Mouse (Mus musculus) liver, postnatal 0 days (tissue): Measurements from ENCODE around the gene Mypop. TPM values are rescaled to one million over a fixed set of nuclear protein-coding genes. Genes with fewer than 3 reads are reported as not detected.
A peak's percentile ranks its signal among the peaks of the same experiment; 100 is the strongest.

ENCODE experiments used
- ATAC-seq: fragments of 200-750 bp; cut with Nextera tagmentation; 2 replicates; pipeline ENCODE4 v1.8.0; 2017; ENCODE audit warnings: mild to moderate bottlenecking, moderate library complexity
- DNase-seq: peaks from one replicate; pipeline ENCODE4 v3.0.0-alpha.2; 2016
- H3K27ac ChIP-seq: fragments of 300-500 bp; sonication (generic); 2 replicates; pipeline ENCODE4 v1.5.1; 2014; ENCODE audit warnings: antibody characterized with exemption, moderate library complexity, mild to moderate bottlenecking, low read depth
- H3K27me3 ChIP-seq: fragments of 300-500 bp; sonication (generic); 2 replicates; pipeline ENCODE4 v1.6.1; 2014; ENCODE audit warnings: low read length, control low read depth, mixed read lengths; ENCODE audit not compliant: insufficient read depth
- H3K36me3 ChIP-seq: fragments of 300-500 bp; sonication (generic); replicated peaks from 2 replicates; pipeline ENCODE4 v1.6.1; 2014; ENCODE audit warnings: mild to moderate bottlenecking, control low read depth, low read length, moderate library complexity, mixed read lengths; ENCODE audit not compliant: insufficient read depth
- H3K4me1 ChIP-seq: fragments of 300-500 bp; sonication (generic); 2 replicates; pipeline ENCODE4 v1.6.1; 2014; ENCODE audit warnings: antibody characterized with exemption, mild to moderate bottlenecking, control low read depth; ENCODE audit not compliant: insufficient read depth
- H3K4me2 ChIP-seq: fragments of 300-500 bp; sonication (generic); 2 replicates; pipeline ENCODE4 v1.6.1; 2014; ENCODE audit warnings: low read depth, mild to moderate bottlenecking, low read length, moderate library complexity, mixed read lengths
- H3K4me3 ChIP-seq: fragments of 300-500 bp; sonication (generic); 2 replicates; pipeline ENCODE4 v1.5.1; 2014; ENCODE audit warnings: low read depth, low read length
- H3K9ac ChIP-seq: fragments of 300-500 bp; sonication (generic); replicated peaks from 2 replicates; pipeline ENCODE4 v1.6.1; 2014; ENCODE audit warnings: mild to moderate bottlenecking, moderate library complexity
- H3K9me3 ChIP-seq: fragments of 300-500 bp; sonication (generic); 2 replicates; pipeline ENCODE4 v1.6.1; 2016; ENCODE audit warnings: mild to moderate bottlenecking, control low read depth, low read length, mixed read lengths
- CTCF ChIP-seq: sonication (generic); IDR thresholded peaks from 2 replicates; pipeline ENCODE4 v1.5.1; 2016; ENCODE audit warnings: antibody characterized with exemption, low read depth
- EP300 ChIP-seq: IDR thresholded peaks from 2 replicates; pipeline ENCODE4 v1.6.1; 2016; ENCODE audit warnings: antibody characterized with exemption, low read depth, mild to moderate bottlenecking
- WGBS: fragments of 180-500 bp; shearing (Covaris S2); extraction: QIAGEN DNeasy Blood & Tissue Kit; methylation state at CpG from one replicate; pipeline ENCODE4 v1.1.7; 2014; ENCODE audit not compliant: insufficient replicate concordance; 5-methylcytosine and 5-hydroxymethylcytosine counted together
- polyA plus RNA-seq: library from polyadenylated mRNA; unstranded; fragments of >200 nt; fragmentation: Nextera tagmentation; extraction: Ambion mirVana; gene quantifications from 2 replicates; pipeline ENCODE4 v1.2.1, GENCODE M21; 2015

Mypop gene
- polyA plus RNA-seq, 1 experiment from 2014 or later = 0.55 TPM

DNA sequence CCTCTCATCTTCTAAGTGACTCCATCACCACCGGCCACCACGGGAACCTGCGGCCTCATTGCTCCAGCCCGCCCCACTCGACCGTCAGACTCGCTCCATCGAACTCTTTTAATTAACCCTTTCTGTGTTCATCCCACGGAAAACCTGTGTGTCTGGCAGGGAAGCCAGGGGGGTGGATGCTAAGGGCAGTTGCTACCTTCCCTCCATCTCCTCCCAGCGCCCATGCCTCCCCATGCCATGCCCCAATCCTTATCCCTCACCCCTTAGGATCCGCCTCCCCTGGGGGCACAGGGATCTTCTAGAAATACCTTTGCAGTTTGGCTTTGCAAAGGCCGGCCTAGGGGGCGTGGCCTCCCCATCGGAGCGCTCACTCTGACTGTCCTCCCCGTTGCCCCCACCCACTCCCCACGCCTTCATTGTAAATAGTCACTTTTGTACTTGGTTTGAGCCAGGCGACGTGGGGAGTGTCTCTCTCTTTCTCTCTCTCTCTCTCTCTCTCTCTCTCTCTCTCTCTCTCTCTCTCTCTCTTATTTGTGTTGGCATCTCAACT is 27.7 kb upstream of the Mypop start:
- WGBS = 3% methylated on average over 19 of the region's 19 CpGs
- Histone ChIP-seq H3K27me3 (peaks cover 74% of the 10 kb centered on the region), H3K9ac (no peak overlapping the region), H3K36me3 (no peaks in the 10 kb centered on the region), H3K4me3 (no peak overlapping the region), H3K4me2 (no peak overlapping the region), H3K9me3 (no peaks in the 10 kb centered on the region), H3K4me1 (peaks cover 6% of the 10 kb centered on the region; the same call in 1 of the 2 replicates), H3K27ac (no peak overlapping the region)
- DNase-seq (no peak), ATAC-seq (no peak)
- TF ChIP-seq EP300 (no peak), CTCF (no peak)

DNA sequence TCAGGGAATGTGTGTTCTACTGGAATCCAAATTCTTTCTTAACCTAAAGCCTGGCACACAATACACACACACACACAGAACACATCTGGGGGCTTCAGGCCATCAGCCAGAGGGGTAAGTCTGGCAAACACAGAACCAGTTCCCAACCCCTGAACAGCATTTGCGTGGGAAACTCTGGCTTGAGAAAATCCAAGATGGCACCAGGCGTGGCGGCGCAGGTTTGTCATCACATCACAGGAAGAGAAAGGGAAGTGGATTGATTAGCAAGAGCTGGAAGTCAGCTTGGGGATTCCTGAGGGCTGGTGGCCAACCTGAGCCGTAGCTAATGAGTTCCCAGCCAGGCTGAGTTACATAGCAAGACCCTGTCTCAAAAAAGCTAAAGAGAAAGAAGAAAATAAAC is 25.7 kb upstream of the Mypop start:
- TF ChIP-seq EP300 (no peak), CTCF (no peak)
- no peak for DNase-seq
- Histone ChIP-seq H3K9ac (no peak overlapping the region), H3K4me1 (peaks cover 6% of the 10 kb centered on the region; the same call in 1 of the 2 replicates), H3K4me3 (no peak overlapping the region), H3K36me3 (no peaks in the 10 kb centered on the region), H3K27me3 (peaks cover 56% of the 10 kb centered on the region), H3K27ac (no peak overlapping the region), H3K4me2 (no peak overlapping the region), H3K9me3 (no peaks in the 10 kb centered on the region)
- ATAC-seq = no peak
- WGBS = 65% methylated on average over 5 of the region's 5 CpGs

DNA sequence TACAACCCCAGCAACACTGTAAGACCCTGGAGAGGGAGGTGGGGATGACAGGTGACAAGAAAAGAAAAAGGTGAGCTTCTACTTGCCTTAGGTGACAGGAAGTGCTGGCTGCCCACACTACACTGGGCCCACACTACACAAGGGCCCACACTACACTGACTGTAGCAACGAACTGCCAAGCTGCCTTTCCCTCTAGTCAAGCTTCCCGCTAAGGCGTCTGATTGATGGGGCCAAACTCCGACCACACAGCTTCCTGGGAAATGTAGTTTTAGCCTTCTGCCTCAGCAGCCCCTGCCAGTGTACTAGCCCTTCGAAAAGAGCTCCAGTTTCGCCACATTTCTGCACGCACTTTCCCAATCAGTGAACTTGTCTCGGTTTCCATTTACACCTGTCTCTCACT is 23.4 kb upstream of the Mypop start:
- Histone ChIP-seq H3K9me3 (no peaks in the 10 kb centered on the region), H3K27me3 (peaks cover 33% of the 10 kb centered on the region), H3K4me2 (no peak overlapping the region), H3K27ac (no peak overlapping the region), H3K4me3 (no peak overlapping the region), H3K9ac (no peak overlapping the region), H3K36me3 (no peaks in the 10 kb centered on the region), H3K4me1 (peaks cover 3% of the 10 kb centered on the region; the same call in 1 of the 2 replicates)
- ATAC-seq (no peak), DNase-seq (no peak)
- TF ChIP-seq EP300 (no peak), CTCF (no peak)
- 14% methylated on average over 8 of the region's 8 CpGs for WGBS

DNA sequence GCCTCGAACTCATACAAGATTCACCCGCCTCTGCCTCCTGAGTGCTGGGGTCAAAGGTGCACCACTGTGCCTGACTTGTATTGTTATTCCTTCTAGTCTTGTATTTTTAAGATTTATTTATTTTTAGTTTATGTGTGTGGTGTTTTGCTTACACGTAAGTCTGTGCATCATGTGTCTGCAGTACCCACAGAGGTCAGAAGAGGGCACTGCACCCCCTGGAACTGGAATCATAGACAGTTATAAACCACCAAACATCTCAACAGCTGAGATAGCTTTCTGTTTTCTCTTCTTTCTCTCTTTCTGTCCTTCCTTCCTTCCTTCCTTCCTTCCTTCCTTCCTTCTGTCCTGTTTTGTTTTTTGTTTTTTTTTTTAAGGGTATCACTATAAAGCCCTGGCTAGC is 20.1 kb upstream of the Mypop start:
- ATAC-seq = no peak
- TF ChIP-seq EP300 = no peak
- peak; percentile 42; the same call in 1 of the 2 replicates for TF ChIP-seq CTCF
- Histone ChIP-seq H3K27me3 (0 out of 2 replicates have a peak, but pooled peaks cover under 1% of the 10 kb centered on the region), H3K27ac (no peak overlapping the region), H3K4me2 (no peak overlapping the region), H3K9ac (no peak overlapping the region), H3K4me3 (no peak overlapping the region), H3K36me3 (no peaks in the 10 kb centered on the region), H3K9me3 (no peaks in the 10 kb centered on the region), H3K4me1 (no peaks in the 10 kb centered on the region)
- WGBS = 87% methylated on average over 3 of the region's 3 CpGs
- DNase-seq = peak; percentile 30

DNA sequence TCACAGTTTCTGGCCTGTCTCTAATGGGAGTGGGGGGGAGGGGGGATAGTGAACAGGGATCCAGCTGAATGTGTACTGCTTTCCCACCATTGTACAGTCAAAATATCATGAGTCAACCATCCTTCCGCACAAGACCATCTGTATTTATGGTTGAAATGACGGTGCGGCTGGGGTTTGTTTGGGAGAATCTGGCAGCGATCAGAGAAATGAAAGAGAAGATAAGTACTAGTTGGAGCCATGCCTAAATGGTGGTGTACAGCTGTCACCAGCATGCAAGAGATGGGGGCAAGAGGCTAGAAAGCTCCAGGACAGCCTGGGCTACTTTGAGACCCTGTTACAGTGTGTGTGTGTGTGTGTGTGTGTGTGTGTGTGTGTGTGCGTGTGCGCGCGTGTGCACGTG is 12.7 kb upstream of the Mypop start:
- Histone ChIP-seq H3K4me2 (no peak overlapping the region), H3K27me3 (no peaks in the 10 kb centered on the region), H3K36me3 (no peaks in the 10 kb centered on the region), H3K4me3 (no peak overlapping the region), H3K9ac (no peak overlapping the region), H3K4me1 (no peaks in the 10 kb centered on the region), H3K27ac (no peak overlapping the region), H3K9me3 (no peaks in the 10 kb centered on the region)
- WGBS = 91% methylated on average over 9 of the region's 9 CpGs
- no peak for TF ChIP-seq CTCF
- no peak for TF ChIP-seq EP300
- no peak for DNase-seq
- ATAC-seq = no peak

DNA sequence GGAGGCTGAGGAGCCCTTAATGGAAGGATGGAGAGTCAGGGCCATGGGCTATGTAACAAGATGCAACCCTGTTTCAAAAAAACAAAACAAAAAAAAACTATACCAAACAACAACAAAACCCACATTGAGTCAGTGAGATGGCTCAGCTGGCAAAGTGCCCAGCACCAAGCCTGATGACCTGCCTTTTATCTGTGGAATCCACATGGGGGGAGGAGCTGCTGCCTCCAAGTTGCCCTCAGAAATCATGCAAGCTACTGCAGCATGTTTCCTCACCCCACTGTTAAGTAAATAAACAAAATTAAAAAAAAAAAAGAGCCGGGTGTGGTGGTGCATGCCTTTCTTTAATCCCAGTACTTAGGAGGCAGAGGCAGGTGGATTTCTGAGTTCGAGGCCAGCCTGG is 4.5 kb upstream of the Mypop start:
- DNase-seq (no peak), ATAC-seq (no peak)
- Histone ChIP-seq H3K4me3 (no peak overlapping the region), H3K36me3 (no peaks in the 10 kb centered on the region), H3K27ac (no peak overlapping the region), H3K4me2 (no peak overlapping the region), H3K4me1 (peaks cover 8% of the 10 kb centered on the region), H3K27me3 (peaks cover 34% of the 10 kb centered on the region), H3K9ac (no peak overlapping the region), H3K9me3 (no peaks in the 10 kb centered on the region)
- WGBS = 58% methylated on average over 2 of the region's 2 CpGs
- TF ChIP-seq EP300 (peak; percentile 10; the same call in 1 of the 2 replicates), CTCF (no peak)

DNA sequence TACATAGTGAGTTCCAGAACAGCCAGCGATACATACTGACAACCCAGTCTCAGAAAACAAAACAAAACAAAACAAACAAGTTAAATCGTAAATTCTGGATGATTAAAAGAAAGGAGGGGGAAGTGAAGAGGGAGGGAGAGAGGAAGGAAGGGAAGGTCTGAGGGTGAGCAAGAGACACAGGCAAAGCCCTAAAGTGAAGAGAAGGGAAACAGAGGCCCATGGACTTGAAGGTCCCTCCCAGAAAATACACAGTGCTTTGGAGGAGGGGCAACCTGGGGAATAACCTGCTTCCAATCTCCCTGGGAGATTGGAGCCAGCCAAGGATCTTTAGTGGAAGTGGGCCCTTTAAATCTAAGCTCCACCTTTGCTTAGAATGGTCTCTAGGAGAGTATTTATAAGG is 3.9 kb upstream of the Mypop start, which contains the start of gene Nanos2:
TSS of gene Nanos2 (plus strand) at position 301 of the 400 bp plus-strand sequence.
- no peak within 1 kb of the TSS for H3K9ac ChIP-seq
- no peak within 1 kb of the TSS for H3K27ac ChIP-seq
- no peaks in the 10 kb centered on the region for H3K36me3 ChIP-seq
- no peak within 1 kb of the TSS for H3K4me3 ChIP-seq
- ATAC-seq (no peak), DNase-seq (no peak)
- peaks cover 14% of the 10 kb centered on the region for H3K4me1 ChIP-seq
- 40% methylated on average over 2 of the region's 2 CpGs for WGBS
- TF ChIP-seq CTCF (no peak), EP300 (no peak)
- H3K27me3 ChIP-seq = peaks cover 40% of the 10 kb centered on the region
- no peaks in the 10 kb centered on the region for H3K9me3 ChIP-seq
- no peak within 1 kb of the TSS for H3K4me2 ChIP-seq
